11 mouse cellular contexts compared by ENCODE assay signal in the genomic region with DNA sequence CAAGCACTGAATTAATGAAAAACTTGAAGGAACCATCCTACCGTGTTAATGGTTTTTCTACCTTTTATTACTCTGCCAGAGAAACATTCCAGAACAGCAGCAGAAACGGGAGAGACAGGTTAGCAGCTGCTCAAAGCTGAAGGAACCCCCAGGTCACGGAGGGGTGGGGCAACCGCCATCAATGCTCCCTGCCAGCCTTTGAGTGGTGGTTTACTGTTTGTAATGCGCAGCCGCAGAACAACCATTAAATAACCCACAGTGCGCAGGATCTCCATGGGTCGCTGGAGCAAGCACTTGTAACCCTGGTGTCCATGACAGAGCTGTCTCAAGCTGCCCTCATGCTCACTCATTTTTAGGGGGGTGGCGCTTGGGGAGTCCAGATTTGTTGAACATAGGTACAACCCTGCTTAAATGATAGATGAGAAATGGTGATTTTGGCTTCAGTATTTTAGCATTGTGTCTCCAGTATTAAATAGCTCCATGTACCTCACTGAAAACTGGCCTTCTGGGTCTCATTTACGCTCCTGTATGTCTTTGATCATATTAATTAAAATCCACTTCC.
DNase-seq lines count a peak whose midpoint lies in the region; ATAC-seq and TF ChIP-seq lines count a peak whose summit lies in the region.
"Had no signal": no experiment of that assay in that cellular context is flagged by ENCODE, and none has a peak within 500 bp of the region (broad histone marks: within the 10 kb centered on the region; RNA-seq: fewer than 3 reads in every experiment).

No protein-coding gene starts in this region.

- no peaks in the 10 kb centered on the region for H3K9me3 ChIP-seq in embryonic facial prominence, embryonic 15.5 days (replicated peaks)
- no peaks in the 10 kb centered on the region for H3K9me3 ChIP-seq in hindbrain, postnatal 0 days (ENCODE audit: low read length)
- H3K9me3 ChIP-seq in neural tube, embryonic 13.5 days: no peaks in the 10 kb centered on the region
- H3K9me3 ChIP-seq in heart, embryonic 12.5 days (replicated peaks): peaks cover 4% of the 10 kb centered on the region; the same call in 1 of the 2 replicates

- H3K4me3 ChIP-seq in embryonic facial prominence, embryonic 15.5 days (replicated peaks): no peak overlapping the region
- H3K4me3 ChIP-seq in hindbrain, postnatal 0 days (ENCODE audit: low read length): 0 out of 2 replicates have a peak overlapping the region, but pooled peaks have one; percentile 4
- H3K4me3 ChIP-seq in neural tube, embryonic 13.5 days: peak overlapping the region; percentile 76; the same call in 1 of the 2 replicates
- no peak overlapping the region for H3K4me3 ChIP-seq in heart, embryonic 12.5 days
- H3K4me3 ChIP-seq: erythroblast, embryonic 14.5 days had no signal

- no peaks in the 10 kb centered on the region for H3K27me3 ChIP-seq in embryonic facial prominence, embryonic 15.5 days
- no peaks in the 10 kb centered on the region for H3K27me3 ChIP-seq in hindbrain, postnatal 0 days (ENCODE audit: insufficient read depth, low read length)
- no peaks in the 10 kb centered on the region for H3K27me3 ChIP-seq in neural tube, embryonic 13.5 days
- no peaks in the 10 kb centered on the region for H3K27me3 ChIP-seq in heart, embryonic 12.5 days (replicated peaks)

- intact Hi-C loops in left cerebral cortex, postnatal 10 days (cut with DNase I): loop anchor here (5.0 to 10.0 kb wide), 3 partner anchors 65 to 123 kb away; no protein-coding TSS in a partner anchor

- H3K4me1 ChIP-seq in embryonic facial prominence, embryonic 15.5 days: peaks cover 20% of the 10 kb centered on the region
- H3K4me1 ChIP-seq in hindbrain, postnatal 0 days (ENCODE audit: insufficient read depth, low read length): no peaks in the 10 kb centered on the region
- peaks cover 20% of the 10 kb centered on the region for H3K4me1 ChIP-seq in neural tube, embryonic 13.5 days (replicated peaks)
- peaks cover 10% of the 10 kb centered on the region for H3K4me1 ChIP-seq in heart, embryonic 12.5 days (replicated peaks)

- WGBS in embryonic facial prominence, embryonic 15.5 days: 60% methylated on average over 10 of the region's 10 CpGs
- WGBS in hindbrain, postnatal 0 days: 50% methylated on average over 10 of the region's 10 CpGs
- WGBS in neural tube, embryonic 13.5 days: 35% methylated on average over 10 of the region's 10 CpGs
- WGBS in heart, embryonic 12.5 days: 79% methylated on average over 10 of the region's 10 CpGs

- H3K9ac ChIP-seq in embryonic facial prominence, embryonic 15.5 days: no peak overlapping the region
- no peak overlapping the region; the same call in 1 of the 2 replicates for H3K9ac ChIP-seq in hindbrain, postnatal 0 days (replicated peaks; ENCODE audit: low read length)
- no peak overlapping the region for H3K9ac ChIP-seq in neural tube, embryonic 13.5 days
- no peak overlapping the region for H3K9ac ChIP-seq in heart, embryonic 12.5 days

- DNase-seq in hindbrain, postnatal 0 days (ENCODE audit: low spot score): peak; percentile 57
- DNase-seq in kidney, postnatal 36 days: peak; percentile 64 to 71
- DNase-seq in left cerebral cortex, postnatal 10 days (ENCODE audit: extremely low spot score in 1 of 2, low spot score in 2 of 2): no peak
- DNase-seq in urinary bladder, postnatal 4 days (ENCODE audit: low spot score in 2 of 2): no peak
- DNase-seq: liver had no signal

- H3K27ac ChIP-seq in embryonic facial prominence, embryonic 15.5 days (replicated peaks): peak overlapping the region; percentile 28; the same call in 1 of the 2 replicates
- H3K27ac ChIP-seq in hindbrain, postnatal 0 days: peak overlapping the region; percentile 91; the same call in 1 of the 2 replicates
- H3K27ac ChIP-seq in neural tube, embryonic 13.5 days (replicated peaks): peak overlapping the region; percentile 98
- no peak overlapping the region for H3K27ac ChIP-seq in heart, embryonic 12.5 days (ENCODE audit: poor library complexity, severe bottlenecking)

- no peak for ATAC-seq in embryonic facial prominence, embryonic 15.5 days (ENCODE audit: insufficient number of reproducible peaks, low FRiP score, low TSS enrichment, low read depth)
- ATAC-seq in hindbrain, postnatal 0 days: no peak
- peak; percentile 24; the same call in 1 of the 2 replicates for ATAC-seq in neural tube, embryonic 13.5 days (ENCODE audit: low read depth)
- no peak for ATAC-seq in heart, embryonic 12.5 days (ENCODE audit: insufficient number of reproducible peaks, low FRiP score)
- ATAC-seq: activated CD4-positive, CD25-positive, alpha-beta regulatory T cell, adult 4 months; intestine, postnatal 0 days had no signal

- no peak overlapping the region for H3K4me2 ChIP-seq in embryonic facial prominence, embryonic 15.5 days (replicated peaks)
- H3K4me2 ChIP-seq in hindbrain, postnatal 0 days (ENCODE audit: low read depth, low read length): peak overlapping the region; percentile 55
- H3K4me2 ChIP-seq in neural tube, embryonic 13.5 days: peak overlapping the region; percentile 79
- no peak overlapping the region for H3K4me2 ChIP-seq in heart, embryonic 12.5 days

- TF ChIP-seq CTCF in hindbrain, postnatal 0 days (IDR thresholded peaks at IDR 0.05; ENCODE audit: low read depth): no peak

- no peaks in the 10 kb centered on the region for H3K36me3 ChIP-seq in embryonic facial prominence, embryonic 15.5 days
- H3K36me3 ChIP-seq in hindbrain, postnatal 0 days (ENCODE audit: insufficient read depth, low read length): no peaks in the 10 kb centered on the region
- H3K36me3 ChIP-seq in neural tube, embryonic 13.5 days: no peaks in the 10 kb centered on the region
- no peaks in the 10 kb centered on the region for H3K36me3 ChIP-seq in heart, embryonic 12.5 days

Comparison
In these comparisons a context has a peak if more than half of its experiments do, and no peak if none do; other contexts are left out.
1. H3K4me2 ChIP-seq: peak in hindbrain, postnatal 0 days (single experiment) and neural tube, embryonic 13.5 days (single experiment); none in embryonic facial prominence, embryonic 15.5 days (single experiment) and heart, embryonic 12.5 days (single experiment).
2. H3K4me3 ChIP-seq: peak in hindbrain, postnatal 0 days (single experiment) and neural tube, embryonic 13.5 days (single experiment); none in embryonic facial prominence, embryonic 15.5 days (single experiment) and heart, embryonic 12.5 days (single experiment).
3. DNase-seq: peak in hindbrain, postnatal 0 days (single experiment) and kidney, postnatal 36 days (2 of 2); none in left cerebral cortex, postnatal 10 days (0 of 2) and urinary bladder, postnatal 4 days (0 of 2).